ENCODE assay signal across 10 mouse cellular contexts in the genomic region with DNA sequence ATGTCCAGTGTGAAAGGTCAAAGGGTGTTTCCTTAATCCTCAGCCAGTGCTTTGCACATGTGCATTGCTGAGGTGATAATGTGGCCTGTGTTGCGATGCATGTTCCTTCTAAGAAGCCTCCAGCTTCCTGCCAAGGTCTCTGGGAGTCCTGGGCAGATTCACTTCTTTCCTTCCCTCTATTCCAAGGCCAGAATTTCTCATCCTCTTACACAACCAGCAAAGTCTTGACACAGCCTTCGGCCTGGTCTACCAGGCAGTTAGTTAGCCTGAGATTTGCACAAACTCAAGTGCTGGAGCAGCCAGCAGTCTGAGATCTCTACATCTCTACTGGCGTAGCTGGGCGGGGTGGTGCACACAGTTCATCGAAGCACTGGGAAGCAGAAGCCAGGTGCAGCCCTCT.
"Had no signal": no experiment of that assay in that cellular context is flagged by ENCODE, and none has a peak within 500 bp of the region (broad histone marks: within the 10 kb centered on the region; RNA-seq: fewer than 3 reads in every experiment).

No protein-coding gene starts in this region.

- H3K36me3 ChIP-seq: limb, embryonic 12.5 days; midbrain, embryonic 13.5 days; stomach, embryonic 15.5 days had no signal

- DNase-seq: kidney, adult 8-10 months; lung, adult 18-20 months; spleen, adult 18-20 months; thymus, adult 18-20 months; thymus, postnatal 25 days had no signal

- H3K9me3 ChIP-seq: limb, embryonic 12.5 days; midbrain, embryonic 13.5 days; stomach, embryonic 15.5 days had no signal

- H3K27ac ChIP-seq: left cerebral cortex, adult 2 months; limb, embryonic 12.5 days; liver, embryonic 14.5 days; midbrain, embryonic 13.5 days; stomach, embryonic 15.5 days had no signal

- H3K4me3 ChIP-seq: left cerebral cortex, adult 2 months; limb, embryonic 12.5 days; midbrain, embryonic 13.5 days; stomach, embryonic 15.5 days had no signal

- H3K9ac ChIP-seq: limb, embryonic 12.5 days; liver, embryonic 14.5 days; midbrain, embryonic 13.5 days; stomach, embryonic 15.5 days had no signal

- H3K27me3 ChIP-seq: limb, embryonic 12.5 days; midbrain, embryonic 13.5 days; stomach, embryonic 15.5 days had no signal

- H3K4me2 ChIP-seq: limb, embryonic 12.5 days; midbrain, embryonic 13.5 days; stomach, embryonic 15.5 days had no signal

- ATAC-seq: midbrain, embryonic 13.5 days had no signal
